Mouse (Mus musculus): ENCODE measurements around the gene Tmx4. TPM values are rescaled to one million over a fixed set of nuclear protein-coding genes. Genes with fewer than 3 reads are reported as not detected.

The Tmx4 gene
- total RNA-seq (2023), result 100 to 1,000 TPM; 159 to 213 TPM

GRCm38 (mm10) chr2:134643514-134644300 lies at the start of gene Tmx4:
Gene Tmx4, minus strand, starts transcription at chr2:134644145.

GRCm38 (mm10) chr2:134554221-134554727 lies 89.7 kb downstream of the Tmx4 start, which contains the start of gene Hao1:
Gene Hao1, minus strand, starts transcription at chr2:134554368.

Other genes with a start within 250 kb of the Tmx4 start
- gene Hao1, start 89.8 kb downstream of the Tmx4 start, total RNA-seq (2023), result not detected
- 10 to 100 TPM; 28.0 to 29.9 TPM for gene Plcb1, start 141.9 kb upstream of the Tmx4 start, total RNA-seq (2023)

Data from neutrophil, adult 83 days (primary cell).